Mouse (Mus musculus) embryonic facial prominence, embryonic 10.5 days (tissue): Measurements from ENCODE around the gene Ccl28. TPM values are rescaled to one million over a fixed set of nuclear protein-coding genes. Genes with fewer than 3 reads are reported as not detected.

Experiments used
- DNase-seq: peaks from one replicate; pipeline ENCODE4 v3.0.0-alpha.2; 2017; ENCODE audit warnings: low spot score
- H3K27ac ChIP-seq: fragments of 300-500 bp; sonication (generic); replicated peaks from 2 replicates; pipeline ENCODE4 v1.5.1; 2016; ENCODE audit warnings: mild to moderate bottlenecking
- H3K27me3 ChIP-seq: fragments of 300-500 bp; sonication (generic); replicated peaks from 2 replicates; pipeline ENCODE4 v1.6.1; 2016; ENCODE audit warnings: low read depth, mild to moderate bottlenecking; ENCODE audit not compliant: poor library complexity, severe bottlenecking
- H3K36me3 ChIP-seq: fragments of 300-500 bp; sonication (generic); replicated peaks from 2 replicates; pipeline ENCODE4 v1.6.1; 2016; ENCODE audit warnings: mild to moderate bottlenecking, moderate library complexity
- H3K4me1 ChIP-seq: fragments of 300-500 bp; sonication (generic); 2 replicates; pipeline ENCODE4 v1.6.1; 2016
- H3K4me3 ChIP-seq: fragments of 300-500 bp; sonication (generic); 2 replicates; pipeline ENCODE4 v1.5.1; 2016; ENCODE audit warnings: mild to moderate bottlenecking, moderate library complexity
- H3K9me3 ChIP-seq: fragments of 300-500 bp; sonication (generic); 2 replicates; pipeline ENCODE4 v1.6.1; 2016; ENCODE audit warnings: mild to moderate bottlenecking
- WGBS: fragments of 180-500 bp; shearing (Covaris S2); methylation state at CpG from one replicate; pipeline ENCODE4 v1.1.7; 2016; 5-methylcytosine and 5-hydroxymethylcytosine counted together
- polyA plus RNA-seq: library from polyadenylated mRNA; unstranded; fragments of >200 nt; fragmentation: Nextera tagmentation; extraction: Ambion mirVana; gene quantifications from 2 replicates; pipeline ENCODE4 v1.2.1, GENCODE M21; 2016

Gene Ccl28
- polyA plus RNA-seq, 1 experiment from 2014 or later = 0.10 TPM

DNA sequence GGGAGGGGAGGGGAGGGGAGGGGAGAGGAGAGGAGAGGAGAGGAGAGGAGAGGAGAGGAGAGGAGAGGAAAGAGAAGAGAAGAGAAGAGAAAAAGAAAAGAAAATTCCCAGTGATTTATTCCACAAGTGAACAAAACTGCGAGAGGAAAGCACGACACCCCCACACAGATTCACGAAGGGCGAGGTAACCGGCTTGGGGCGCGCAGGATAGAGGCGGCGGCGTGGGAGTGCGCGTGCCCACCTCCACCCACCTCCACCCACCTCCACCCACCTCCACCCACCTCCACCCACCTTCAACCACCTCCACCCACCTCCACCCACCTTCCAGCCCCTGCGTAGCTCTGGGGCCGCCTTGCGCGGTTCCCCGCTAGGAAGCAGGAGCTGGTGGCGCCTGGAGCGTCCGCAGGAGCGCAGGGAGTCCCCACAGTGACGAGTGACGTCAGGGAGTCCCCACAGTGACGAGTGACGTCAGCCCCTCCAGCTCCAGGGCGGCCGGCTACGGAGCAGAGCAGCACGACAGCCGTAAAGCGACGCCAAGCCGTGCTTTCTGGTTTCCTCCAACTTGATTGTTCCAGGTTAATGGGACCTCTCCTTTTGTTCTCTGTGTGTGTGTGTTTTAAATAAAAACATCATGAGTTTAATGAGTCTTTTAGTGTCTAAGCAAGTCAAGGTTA is 8.0 kb downstream of the Ccl28 start:
- H3K27ac ChIP-seq = peak overlapping the region; percentile 68
- WGBS = 8% methylated on average over 33 of the region's 33 CpGs

DNA sequence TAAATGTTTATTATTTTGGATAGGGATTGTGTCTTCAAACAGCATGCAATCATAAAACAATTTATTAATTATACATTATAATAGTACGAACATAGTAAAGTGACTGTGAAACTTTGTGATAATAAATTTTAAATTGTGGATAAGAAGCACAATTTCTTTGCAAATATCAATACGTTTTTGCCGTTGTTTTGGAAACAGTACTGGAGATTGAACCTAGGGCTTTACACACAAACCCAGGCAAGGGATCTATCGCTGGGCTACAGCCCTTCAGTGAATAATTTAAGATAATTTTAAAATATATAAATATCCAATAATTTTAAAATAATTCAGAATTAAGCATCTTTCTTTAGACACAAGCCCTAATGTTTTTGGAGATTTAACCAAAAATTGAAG is 8.5 kb downstream of the Ccl28 start:
- no peak for DNase-seq
- Histone ChIP-seq H3K36me3 (no peaks in the 10 kb centered on the region), H3K27ac (peak overlapping the region; percentile 68; the same call in 1 of the 2 replicates), H3K27me3 (no peaks in the 10 kb centered on the region), H3K9me3 (no peaks in the 10 kb centered on the region), H3K4me3 (peak overlapping the region; percentile 61), H3K4me1 (no peaks in the 10 kb centered on the region)
- WGBS = 90% methylated on average over 4 of the region's 4 CpGs

More for the DNA sequence above, 8.0 kb downstream of the Ccl28 start:
- DNase-seq = peak; percentile 93
- Histone ChIP-seq H3K4me1 (no peaks in the 10 kb centered on the region), H3K9me3 (no peaks in the 10 kb centered on the region), H3K4me3 (peak overlapping the region; percentile 61), H3K36me3 (no peaks in the 10 kb centered on the region), H3K27me3 (no peaks in the 10 kb centered on the region)

DNA sequence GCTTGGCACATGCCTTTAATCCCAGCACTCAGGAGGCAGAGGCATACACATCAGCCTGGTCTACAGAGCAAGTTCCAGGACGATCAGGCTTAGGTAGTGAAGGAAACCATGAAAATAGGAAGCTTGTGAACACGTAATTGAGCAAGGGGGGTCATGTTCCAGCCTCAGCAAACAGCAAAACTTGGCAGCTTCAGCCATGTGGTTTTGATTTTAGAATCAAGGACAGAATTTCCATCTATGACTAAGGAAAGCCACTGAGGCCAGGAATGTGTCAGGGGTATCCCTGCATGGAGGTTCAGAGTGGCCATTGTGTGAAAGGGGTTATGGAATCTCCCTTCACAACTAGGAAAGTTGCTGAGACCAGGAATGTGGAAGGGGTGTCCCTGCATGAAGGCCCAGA is 11.9 kb downstream of the Ccl28 start:
- H3K36me3 ChIP-seq = no peaks in the 10 kb centered on the region
- H3K27ac ChIP-seq = no peak overlapping the region
- H3K9me3 ChIP-seq = no peaks in the 10 kb centered on the region
- no peaks in the 10 kb centered on the region for H3K4me1 ChIP-seq
- 61% methylated on average over 2 of the region's 2 CpGs for WGBS
- no peaks in the 10 kb centered on the region for H3K27me3 ChIP-seq
- no peak overlapping the region for H3K4me3 ChIP-seq
- no peak for DNase-seq

DNA sequence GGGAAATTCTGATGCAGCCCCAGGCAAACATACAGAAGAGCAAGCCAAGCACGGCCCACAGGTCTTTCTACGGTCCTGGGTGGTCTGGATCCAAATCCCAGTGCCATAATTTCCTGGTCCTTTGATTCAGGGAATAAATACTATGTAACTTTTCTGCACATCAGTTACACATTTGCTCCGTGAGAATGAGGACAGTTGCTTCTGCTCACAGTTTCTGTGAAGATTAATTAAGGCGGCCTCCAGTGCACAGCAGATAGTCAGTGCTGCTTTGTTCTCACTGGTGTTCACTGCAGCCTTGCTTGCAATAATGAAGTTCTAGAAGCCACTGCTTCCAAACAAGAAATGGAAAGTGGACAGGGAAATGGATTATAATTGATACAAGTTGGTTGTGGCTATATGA is 14.2 kb downstream of the Ccl28 start:
- no peak overlapping the region for H3K27ac ChIP-seq
- H3K9me3 ChIP-seq = no peaks in the 10 kb centered on the region
- H3K4me1 ChIP-seq = no peaks in the 10 kb centered on the region
- 79% methylated on average over 4 of the region's 4 CpGs for WGBS
- H3K4me3 ChIP-seq = no peak overlapping the region
- H3K27me3 ChIP-seq = no peaks in the 10 kb centered on the region
- no peaks in the 10 kb centered on the region for H3K36me3 ChIP-seq
- DNase-seq = no peak

DNA sequence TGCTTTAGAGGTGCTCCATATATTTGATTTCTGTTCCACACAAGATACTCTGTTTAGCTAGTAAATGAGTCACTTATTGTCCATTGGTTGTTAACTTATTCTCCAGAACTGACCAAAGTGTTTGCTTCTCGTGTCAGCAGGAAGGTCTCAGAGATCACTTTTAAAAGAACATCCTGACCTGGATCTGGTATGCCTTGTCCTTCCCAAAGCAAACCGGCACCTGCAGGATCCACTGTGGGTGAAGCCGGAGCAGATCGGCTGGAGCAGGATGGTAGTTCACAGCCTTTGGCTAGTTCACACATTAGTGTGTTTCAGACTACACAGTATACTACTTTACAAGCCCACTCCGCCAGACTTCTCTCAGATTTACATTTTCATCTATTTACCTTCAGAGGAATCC is 14.8 kb downstream of the Ccl28 start:
- no peak overlapping the region for H3K4me3 ChIP-seq
- H3K36me3 ChIP-seq = no peaks in the 10 kb centered on the region
- no peak overlapping the region for H3K27ac ChIP-seq
- no peak for DNase-seq
- H3K4me1 ChIP-seq = no peaks in the 10 kb centered on the region
- no peaks in the 10 kb centered on the region for H3K9me3 ChIP-seq
- 90% methylated on average over 5 of the region's 5 CpGs for WGBS
- H3K27me3 ChIP-seq = no peaks in the 10 kb centered on the region

DNA sequence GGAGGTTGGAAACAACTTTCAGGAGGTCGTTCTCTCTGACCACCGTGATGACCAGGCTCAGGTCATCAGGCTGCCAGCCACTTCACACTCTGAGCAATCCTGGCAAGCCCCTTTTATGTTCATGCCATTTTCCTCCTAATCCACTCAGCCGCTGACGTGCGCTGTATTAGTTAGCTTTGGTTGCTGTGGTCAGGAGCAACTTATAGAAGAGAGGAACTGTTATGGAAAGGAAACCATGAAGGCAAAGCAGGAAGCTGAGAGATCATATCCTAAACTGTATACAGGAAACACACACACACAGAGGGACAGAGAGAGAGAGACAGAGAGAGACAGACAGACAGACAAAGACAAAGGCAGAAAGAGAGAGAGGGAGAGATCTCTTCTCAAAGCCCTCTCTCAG is 15.7 kb downstream of the Ccl28 start:
- DNase-seq = no peak
- Histone ChIP-seq H3K4me1 (no peaks in the 10 kb centered on the region), H3K27ac (no peak overlapping the region), H3K9me3 (no peaks in the 10 kb centered on the region), H3K4me3 (no peak overlapping the region), H3K36me3 (no peaks in the 10 kb centered on the region), H3K27me3 (no peaks in the 10 kb centered on the region)
- 88% methylated on average over 5 of the region's 5 CpGs for WGBS

DNA sequence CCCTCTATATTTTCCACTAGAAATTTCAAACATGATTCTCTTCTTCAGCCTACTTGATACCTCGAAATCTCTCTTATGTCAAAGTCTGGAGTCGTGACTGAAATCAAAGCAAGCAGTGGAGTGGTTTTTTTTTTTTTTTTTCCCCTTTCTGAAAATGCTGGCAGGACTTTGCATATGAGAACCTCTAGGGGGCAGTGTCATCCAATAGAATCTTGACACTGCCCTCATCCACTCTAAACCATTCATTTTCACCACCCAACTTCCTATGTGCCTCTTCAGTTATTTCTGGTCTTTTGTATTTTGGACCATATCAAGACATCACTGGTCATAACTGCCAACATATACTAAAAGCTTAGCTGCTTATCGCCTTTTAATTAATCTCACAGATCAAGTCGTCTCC is 16.9 kb downstream of the Ccl28 start:
- Histone ChIP-seq H3K36me3 (no peaks in the 10 kb centered on the region), H3K27me3 (no peaks in the 10 kb centered on the region), H3K4me3 (no peak overlapping the region), H3K4me1 (no peaks in the 10 kb centered on the region), H3K27ac (no peak overlapping the region), H3K9me3 (no peaks in the 10 kb centered on the region)
- no peak for DNase-seq
- WGBS = 43% methylated on average over 4 of the region's 4 CpGs

DNA sequence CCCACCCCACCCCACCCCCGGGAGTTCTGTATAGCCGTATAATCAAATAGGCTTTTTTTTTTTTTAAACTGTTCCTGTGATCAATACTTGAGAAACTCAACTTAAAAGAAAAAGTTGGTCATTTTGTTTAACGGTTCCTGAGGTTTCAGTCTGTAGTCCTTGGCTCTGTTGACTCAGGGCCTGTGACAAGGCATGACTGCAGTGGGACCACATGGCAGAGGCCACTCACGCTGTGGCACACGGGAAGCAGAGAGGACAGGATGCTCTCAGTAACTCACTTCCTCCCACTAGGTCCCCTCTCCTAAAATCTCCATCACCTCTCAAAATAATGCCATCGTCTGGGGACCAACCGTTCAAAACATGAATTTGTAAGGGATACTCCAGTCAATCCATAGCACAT is 17.5 kb downstream of the Ccl28 start:
- Histone ChIP-seq H3K4me3 (no peak overlapping the region), H3K4me1 (no peaks in the 10 kb centered on the region), H3K9me3 (no peaks in the 10 kb centered on the region), H3K27ac (no peak overlapping the region), H3K36me3 (no peaks in the 10 kb centered on the region), H3K27me3 (no peaks in the 10 kb centered on the region)
- no peak for DNase-seq
- WGBS = 84% methylated on average over 7 of the region's 7 CpGs

DNA sequence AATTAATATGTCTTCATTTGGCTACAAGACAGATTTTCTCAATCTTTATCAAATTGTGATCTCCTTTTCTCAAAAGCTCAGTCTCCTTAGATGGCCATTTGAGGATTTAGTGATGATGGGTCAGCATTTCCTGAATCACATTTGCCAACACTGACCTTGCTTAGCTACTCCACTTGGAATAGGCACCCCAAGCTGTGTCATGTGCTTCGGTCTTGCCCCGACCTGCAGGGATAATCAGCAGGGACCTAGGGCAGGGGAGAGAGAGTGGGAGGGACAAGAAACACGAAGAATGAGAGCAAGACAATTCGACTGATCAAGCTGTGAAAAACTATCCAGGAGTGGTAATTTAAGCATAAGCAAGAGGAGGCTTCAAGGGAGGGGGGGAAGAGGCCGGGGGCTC is 21.1 kb downstream of the Ccl28 start:
- H3K4me1 ChIP-seq = no peaks in the 10 kb centered on the region
- 68% methylated on average over 5 of the region's 5 CpGs for WGBS
- no peaks in the 10 kb centered on the region for H3K9me3 ChIP-seq
- H3K36me3 ChIP-seq = no peaks in the 10 kb centered on the region
- DNase-seq = no peak
- no peak overlapping the region for H3K27ac ChIP-seq
- no peaks in the 10 kb centered on the region for H3K27me3 ChIP-seq
- no peak overlapping the region for H3K4me3 ChIP-seq

DNA sequence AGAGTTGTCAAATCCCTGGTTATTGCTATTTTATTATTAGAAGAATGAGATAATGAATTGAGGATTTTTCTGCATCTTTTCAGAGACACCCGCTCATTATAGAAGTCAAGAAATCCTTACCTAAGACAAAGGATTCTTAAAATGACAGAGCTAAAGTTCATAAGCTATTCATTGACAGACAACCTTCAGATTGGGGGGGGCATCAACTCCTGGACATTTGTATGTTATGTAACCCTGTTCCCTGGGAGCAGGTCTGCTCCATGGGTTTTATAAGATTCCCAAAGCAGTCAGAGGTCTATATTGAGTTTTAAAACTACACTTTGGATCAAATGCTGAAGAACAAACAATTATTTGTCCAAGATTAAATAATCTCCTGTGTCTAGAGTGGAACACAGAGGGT is 22.9 kb downstream of the Ccl28 start:
- no peaks in the 10 kb centered on the region for H3K9me3 ChIP-seq
- H3K27me3 ChIP-seq = no peaks in the 10 kb centered on the region
- H3K27ac ChIP-seq = no peak overlapping the region
- no peak overlapping the region for H3K4me3 ChIP-seq
- DNase-seq = no peak
- H3K4me1 ChIP-seq = no peaks in the 10 kb centered on the region
- H3K36me3 ChIP-seq = no peaks in the 10 kb centered on the region
- 88% methylated on average over 1 of the region's 1 CpGs for whole genome bisulfite sequencing

DNA sequence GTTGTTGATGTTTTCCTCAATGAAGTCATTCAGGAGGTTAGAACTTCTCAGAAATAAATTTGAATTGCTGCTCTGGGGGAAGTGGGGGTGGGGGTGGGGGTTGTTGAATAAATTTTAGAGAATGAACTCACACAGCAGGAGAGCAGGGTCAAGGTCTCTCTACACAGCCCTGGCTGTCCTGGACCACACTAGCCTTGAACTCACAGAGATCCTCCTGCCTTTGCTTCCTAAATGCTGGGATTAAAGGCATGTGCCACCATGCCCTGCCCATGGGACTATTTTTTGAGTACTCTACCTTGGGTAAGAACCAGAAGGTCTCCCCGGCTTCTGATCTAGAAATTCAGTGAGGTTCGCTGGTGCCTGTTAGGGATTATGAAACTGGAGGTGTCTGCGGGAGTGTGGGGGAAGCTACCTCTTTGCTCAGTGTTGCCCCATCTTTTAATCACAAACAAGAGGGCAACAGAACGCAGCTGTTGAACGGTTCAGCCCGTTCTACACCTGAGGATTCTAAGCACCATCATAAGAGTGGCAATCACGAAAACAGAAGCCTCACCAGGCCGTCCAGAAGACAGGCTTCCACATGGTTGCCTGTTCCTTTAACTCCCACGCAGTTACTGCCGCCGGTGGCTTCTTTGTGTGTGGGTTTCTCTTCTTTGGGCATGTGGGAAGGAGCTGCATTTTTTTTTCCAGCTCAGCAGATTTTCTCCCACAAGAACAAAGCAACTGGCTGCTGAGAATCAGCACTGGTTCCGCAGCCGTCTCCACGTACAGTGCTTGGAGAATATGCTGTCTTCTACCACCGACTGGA is 25.5 kb downstream of the Ccl28 start:
- H3K4me1 ChIP-seq = no peaks in the 10 kb centered on the region
- H3K4me3 ChIP-seq = no peak overlapping the region
- no peaks in the 10 kb centered on the region for H3K9me3 ChIP-seq
- H3K27ac ChIP-seq = no peak overlapping the region
- DNase-seq = no peak
- 76% methylated on average over 15 of the region's 15 CpGs for WGBS
- H3K27me3 ChIP-seq = no peaks in the 10 kb centered on the region
- H3K36me3 ChIP-seq = no peaks in the 10 kb centered on the region

DNA sequence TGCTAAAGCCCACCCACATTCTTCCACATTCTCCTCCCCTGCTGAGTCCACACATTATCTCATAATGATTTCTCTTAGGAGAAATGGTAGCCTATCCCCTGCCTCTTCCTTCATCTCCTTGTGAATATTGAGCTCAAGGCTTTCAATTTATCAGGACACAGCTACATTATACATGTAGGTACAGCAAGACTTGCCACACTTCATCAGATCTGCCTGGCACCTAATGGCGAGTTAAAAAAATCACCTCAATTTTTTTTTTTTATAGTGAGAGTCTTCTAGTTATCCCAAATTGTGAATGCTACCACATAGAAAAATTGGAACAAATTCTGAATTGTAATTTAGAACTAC is 26.1 kb downstream of the Ccl28 start:
- 86% methylated on average over 1 of the region's 1 CpGs for WGBS

DNA sequence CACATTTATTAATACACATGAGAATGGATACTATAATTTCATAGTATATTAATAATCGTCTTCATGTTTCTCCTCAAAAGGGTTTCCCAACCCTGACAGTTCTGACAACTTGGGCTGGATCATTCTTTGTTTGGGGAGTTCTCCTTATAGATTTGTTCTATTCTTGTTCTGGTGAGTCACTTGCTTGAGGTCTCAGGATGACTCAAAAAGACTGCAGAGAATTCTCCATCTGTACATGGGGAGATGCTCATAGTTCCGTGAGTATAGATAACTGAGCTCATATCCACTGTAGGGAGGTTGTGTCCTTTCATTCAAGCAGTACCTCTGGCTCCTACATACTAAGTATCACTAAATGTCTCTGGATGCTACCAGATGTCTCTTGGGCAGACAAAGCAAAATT is 31.1 kb downstream of the Ccl28 start:
- DNase-seq = no peak
- Histone ChIP-seq H3K27me3 (no peaks in the 10 kb centered on the region), H3K27ac (no peak overlapping the region), H3K36me3 (no peaks in the 10 kb centered on the region), H3K9me3 (no peaks in the 10 kb centered on the region), H3K4me3 (no peak overlapping the region), H3K4me1 (no peaks in the 10 kb centered on the region)
- WGBS = 90% methylated on average over 2 of the region's 2 CpGs

More for the DNA sequence above, 26.1 kb downstream of the Ccl28 start:
- no peak for DNase-seq
- Histone ChIP-seq H3K4me1 (no peaks in the 10 kb centered on the region), H3K27ac (no peak overlapping the region), H3K9me3 (no peaks in the 10 kb centered on the region), H3K4me3 (no peak overlapping the region), H3K27me3 (no peaks in the 10 kb centered on the region), H3K36me3 (no peaks in the 10 kb centered on the region)
